Mouse (Mus musculus): ENCODE data around the gene Elmo1. TPM values are rescaled to one million over a fixed set of nuclear protein-coding genes. Genes with fewer than 3 reads are reported as not detected.

The Elmo1 gene
- total RNA-seq, 2 experiments from 2014 or later, result 27.4 to 27.9 TPM

GRCm38 (mm10) chr13:20072043-20072442 lies 18.4 kb upstream of the Elmo1 start:
- no peak for DNase-seq (ENCODE audit: low spot score in 2 of 2)
- TF ChIP-seq CTCF (conservative IDR thresholded peaks at IDR 0.05), result no peak
- Histone ChIP-seq H3K4me3 (no peak overlapping the region), H3K27ac (no peak overlapping the region)

DNA sequence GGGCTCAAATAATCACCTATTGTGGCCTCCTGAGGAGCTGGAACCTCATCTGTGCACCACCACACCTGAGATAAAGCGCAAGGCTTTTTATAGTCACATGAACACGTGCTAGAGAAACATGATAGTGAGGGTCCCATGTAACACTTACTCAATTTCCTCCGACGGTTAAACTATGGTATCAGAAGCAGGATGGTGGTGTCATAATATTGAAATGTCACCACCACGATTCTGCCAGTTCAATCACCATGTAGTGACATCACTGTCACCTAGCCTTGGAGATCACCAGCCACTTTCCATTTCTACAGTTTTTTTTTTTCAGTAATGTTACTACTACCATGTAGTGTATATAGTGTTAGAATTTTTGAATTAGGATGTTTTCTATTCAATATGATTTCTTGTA lies 17.4 kb upstream of the Elmo1 start:
- TF ChIP-seq CTCF (conservative IDR thresholded peaks at IDR 0.05), result no peak
- no peak for DNase-seq (ENCODE audit: low spot score in 2 of 2)
- H3K4me3 ChIP-seq, result no peak overlapping the region
- no peak overlapping the region for H3K27ac ChIP-seq

DNA sequence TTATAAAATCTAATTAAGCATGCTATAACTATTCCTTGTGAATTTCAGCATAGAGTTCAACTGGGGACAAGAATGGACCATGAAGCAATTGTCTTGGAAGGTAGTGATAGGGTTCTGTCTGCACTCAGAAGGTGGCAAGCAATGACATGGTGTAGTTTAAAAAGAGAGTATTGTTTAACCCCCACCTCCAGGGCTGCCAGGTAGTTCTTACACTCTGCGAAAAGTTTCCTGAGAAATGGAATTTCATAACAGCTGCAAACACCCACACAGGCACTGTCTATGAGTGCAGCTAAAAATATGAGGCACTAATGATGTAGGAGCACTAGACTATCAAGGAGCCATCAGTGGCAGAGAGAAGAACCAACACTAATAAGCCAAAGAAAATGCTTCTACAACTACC lies 13.9 kb upstream of the Elmo1 start:
- Histone ChIP-seq H3K4me3 (no peak overlapping the region), H3K27ac (no peak overlapping the region)
- TF ChIP-seq CTCF (conservative IDR thresholded peaks at IDR 0.05), result no peak
- no peak for DNase-seq (ENCODE audit: low spot score in 2 of 2)

GRCm38 (mm10) chr13:20077237-20077636 lies 13.2 kb upstream of the Elmo1 start:
- Histone ChIP-seq H3K4me3 (no peak overlapping the region), H3K27ac (no peak overlapping the region)
- TF ChIP-seq CTCF (conservative IDR thresholded peaks at IDR 0.05), result no peak
- no peak for DNase-seq (ENCODE audit: low spot score in 2 of 2)

GRCm38 (mm10) chr13:20090711-20091603 lies 561 bp downstream of the Elmo1 start:
- Histone ChIP-seq H3K4me3 (peak overlapping the region; percentile 81), H3K27ac (peak overlapping the region; percentile 88)
- peak in 1 of 2 experiments; percentile 42 for DNase-seq (ENCODE audit: low spot score in 2 of 2)
- TF ChIP-seq CTCF (conservative IDR thresholded peaks at IDR 0.05), result no peak

GRCm38 (mm10) chr13:20091604-20091926 lies 1.2 kb downstream of the Elmo1 start:
- no peak for TF ChIP-seq CTCF (conservative IDR thresholded peaks at IDR 0.05)
- no peak for DNase-seq (ENCODE audit: low spot score in 2 of 2)
- Histone ChIP-seq H3K4me3 (peak overlapping the region; percentile 81; the same call in 1 of the 2 replicates), H3K27ac (no peak overlapping the region)

GRCm38 (mm10) chr13:20092301-20092700 lies 1.9 kb downstream of the Elmo1 start:
- Histone ChIP-seq H3K27ac (no peak overlapping the region), H3K4me3 (no peak overlapping the region)
- no peak for TF ChIP-seq CTCF (conservative IDR thresholded peaks at IDR 0.05)
- no peak for DNase-seq (ENCODE audit: low spot score in 2 of 2)

GRCm38 (mm10) chr13:20093307-20094045 lies 3.1 kb downstream of the Elmo1 start:
- TF ChIP-seq CTCF (conservative IDR thresholded peaks at IDR 0.05), result peak; percentile 51
- DNase-seq (ENCODE audit: low spot score in 2 of 2), result no peak
- Histone ChIP-seq H3K4me3 (no peak overlapping the region), H3K27ac (peak overlapping the region; percentile 28; the same call in 1 of the 2 replicates)

DNA sequence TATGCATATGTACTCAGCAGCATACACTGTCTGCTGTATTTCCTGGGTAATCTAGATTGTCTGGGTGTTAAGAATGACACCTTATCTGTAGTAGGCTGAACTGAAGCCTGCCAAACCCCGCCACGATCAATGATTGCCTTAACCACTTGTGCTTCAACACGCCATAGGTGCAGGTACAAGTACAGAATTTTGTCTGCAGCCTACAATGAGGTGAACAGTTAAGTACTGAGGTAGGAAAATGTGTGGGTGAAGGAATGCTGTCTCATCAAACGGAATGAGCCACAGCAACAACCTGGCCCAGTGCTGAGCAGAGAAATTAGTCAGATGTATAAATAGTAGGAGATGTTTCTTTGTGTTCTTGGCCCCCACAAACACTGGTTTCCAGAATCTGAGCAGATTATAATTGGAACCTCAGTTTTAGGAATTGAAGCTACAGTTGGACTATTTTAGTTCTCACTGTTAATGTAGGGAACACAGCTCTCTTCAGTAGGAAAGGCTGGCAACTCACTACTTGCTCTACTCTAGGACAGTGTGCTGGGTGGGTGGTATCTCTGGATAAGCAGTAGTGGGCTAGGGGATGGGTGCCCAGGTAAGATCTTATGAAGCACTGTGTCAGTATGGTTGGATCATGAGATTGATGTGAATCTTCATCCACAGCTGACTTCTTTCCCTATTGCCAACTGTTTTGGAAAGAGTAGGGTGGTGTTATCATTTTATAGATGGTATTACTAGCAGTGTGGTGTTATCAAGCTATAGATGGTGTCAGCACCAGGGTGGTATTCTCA lies 4.7 kb downstream of the Elmo1 start:
- DNase-seq (ENCODE audit: low spot score in 2 of 2), result no peak
- Histone ChIP-seq H3K27ac (no peak overlapping the region; the same call in 1 of the 2 replicates), H3K4me3 (no peak overlapping the region)
- TF ChIP-seq CTCF (conservative IDR thresholded peaks at IDR 0.05), result no peak

- H3K27ac ChIP-seq, result no peak overlapping the region
- TF ChIP-seq CTCF (conservative IDR thresholded peaks at IDR 0.05), result no peak
- H3K4me3 ChIP-seq, result no peak overlapping the region
- no peak for DNase-seq (ENCODE audit: low spot score in 2 of 2)
Observed at GRCm38 (mm10) chr13:20097006-20097617, 6.7 kb downstream of the Elmo1 start.

- Histone ChIP-seq H3K4me3 (no peak overlapping the region), H3K27ac (no peak overlapping the region)
- no peak for TF ChIP-seq CTCF (conservative IDR thresholded peaks at IDR 0.05)
- no peak for DNase-seq (ENCODE audit: low spot score in 2 of 2)
Observed at GRCm38 (mm10) chr13:20097934-20098593, 7.7 kb downstream of the Elmo1 start.

GRCm38 (mm10) chr13:20098594-20098965 lies 8.2 kb downstream of the Elmo1 start:
- TF ChIP-seq CTCF (conservative IDR thresholded peaks at IDR 0.05), result no peak
- H3K27ac ChIP-seq, result no peak overlapping the region
- DNase-seq (ENCODE audit: low spot score in 2 of 2), result no peak
- no peak overlapping the region for H3K4me3 ChIP-seq
